Mouse (Mus musculus) megakaryocyte, embryonic 14.5 days (primary cell): ENCODE measurements at regions not wholly inside any gene's neighbourhood (a gene's known extent, or its start where the extent isn't known, plus 50 kb on each side); places are given as distances from the start of the nearest gene placed in this dataset.

ENCODE experiments used
- FLI1 ChIP-seq: IDR thresholded peaks from 2 replicates; pipeline ENCODE4 v1.6.1; 2012; ENCODE audit warnings: low read length, inconsistent platforms, mixed read lengths
- GATA1 ChIP-seq: IDR thresholded peaks from 3 replicates; pipeline ENCODE4 v1.6.1; 2012; ENCODE audit warnings: mixed read lengths, low read length, inconsistent platforms, borderline replicate concordance

DNA sequence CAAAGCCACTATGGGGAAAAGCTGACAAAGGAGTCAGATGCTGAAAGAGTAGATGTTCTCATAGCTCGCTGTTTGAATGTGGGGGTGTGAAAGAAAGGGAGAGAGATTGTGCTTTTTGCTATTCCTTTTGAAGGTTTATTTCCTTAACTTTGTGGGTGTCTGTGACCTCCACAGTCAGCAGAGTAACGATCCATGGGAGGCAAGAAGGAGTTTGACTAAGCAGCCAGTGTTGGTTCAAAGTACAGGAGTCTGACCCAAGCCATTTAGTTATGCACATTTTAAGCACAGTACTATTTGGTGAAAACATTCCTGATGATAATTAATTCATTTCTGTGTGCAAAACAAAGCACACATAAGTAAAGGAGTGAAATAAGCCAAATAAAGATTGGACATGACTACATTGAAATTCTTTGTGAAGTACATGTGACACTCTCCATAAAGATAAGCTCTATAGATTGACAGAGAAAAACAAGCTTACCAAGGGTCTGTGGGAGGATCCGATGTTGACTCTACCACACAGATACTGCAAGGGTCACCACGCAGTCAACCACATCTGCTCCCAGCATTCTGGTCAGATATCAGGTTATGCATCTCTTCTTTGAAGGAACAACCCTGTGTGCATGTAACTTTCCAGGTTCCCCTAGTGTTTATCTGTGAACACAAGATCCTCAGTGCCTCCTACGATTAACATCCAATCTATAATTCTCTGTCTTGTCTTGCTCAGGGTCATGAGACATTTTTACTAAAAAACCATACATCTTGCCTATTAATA, 56.2 kb upstream of the H2afz start:
- no peak for TF ChIP-seq GATA1
- no peak for TF ChIP-seq FLI1
